Mouse (Mus musculus) E14TG2a.4 (cell line): ENCODE measurements at regions not wholly inside any gene's neighbourhood (a gene's known extent, or its start where the extent isn't known, plus 50 kb on each side); places are given as distances from the start of the nearest gene placed in this dataset.

Experiments used
- CTCF ChIP-seq: conservative IDR thresholded peaks from 2 replicates; pipeline ENCODE4 v1.5.1; 2014; ENCODE audit warnings: low read length
- NANOG ChIP-seq: IDR thresholded peaks from 2 replicates; pipeline ENCODE4 v1.6.1; 2014; ENCODE audit warnings: borderline replicate concordance, low read length, mixed read lengths

DNA sequence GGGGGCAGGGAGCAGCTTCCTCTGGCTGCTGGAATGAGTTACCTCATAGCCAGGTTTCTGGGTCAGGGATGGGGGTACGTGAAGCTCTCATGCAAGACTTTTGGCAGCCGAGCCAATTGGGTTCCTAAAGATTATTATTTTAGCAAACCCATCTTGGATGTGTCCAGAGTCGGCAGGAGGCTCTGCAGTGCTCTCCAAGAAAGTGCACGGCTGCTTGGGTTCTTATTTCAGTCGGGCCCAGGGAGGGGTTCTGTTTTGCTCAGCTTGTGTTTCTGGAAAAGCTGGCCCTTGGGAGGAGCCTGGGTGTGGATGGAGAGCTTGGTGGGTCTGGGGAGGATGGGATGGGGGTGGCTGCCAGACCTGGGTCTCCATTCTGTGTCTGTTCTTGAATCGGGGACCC is 70.8 kb downstream of the Gm26897 start:
- TF ChIP-seq CTCF (no peak), NANOG (no peak)
